Comparison of ENCODE assay signal across 15 mouse cellular contexts in genomic region chr5:141625401-141625800, GRCm38 (mm10).
DNase-seq lines count a peak whose midpoint lies in the region; ATAC-seq lines count a peak whose summit lies in the region.
"Had no signal": no experiment of that assay in that cellular context is flagged by ENCODE, and none has a peak within 500 bp of the region (broad histone marks: within the 10 kb centered on the region; RNA-seq: fewer than 3 reads in every experiment).

No protein-coding gene starts in this region.

- 0 out of 2 replicates have a peak, but pooled peaks have one; percentile 26 for ATAC-seq in cerebellum, adult (ENCODE audit: insufficient number of reproducible peaks, low FRiP score, low TSS enrichment)
- ATAC-seq: intestine, embryonic 16.5 days; midbrain, embryonic 15.5 days had no signal

- DNase-seq in cerebellum, postnatal 4 days (ENCODE audit: low spot score in 2 of 2), result no peak
- DNase-seq in brain, adult 2 months (ENCODE audit: low read depth, low spot score), result peak; percentile 35
- peak; percentile 1 for DNase-seq in cerebellum, adult 8-10 months
- peak; percentile 47 to 59 for DNase-seq in cerebellum, postnatal 25 days
- DNase-seq in embryo, embryonic 10 days (ENCODE audit: low spot score), result no peak
- DNase-seq in kidney, adult 11 months, result no peak
- DNase-seq: adrenal gland, adult 8-10 months; kidney, adult 9 months; kidney, postnatal 10 days; retina, postnatal 1 day; right cerebral cortex, postnatal 14 days; thymus, postnatal 14 days had no signal

Comparison
In these comparisons a context has a peak if more than half of its experiments do, and no peak if none do; other contexts are left out.
1. DNase-seq: peak in brain, adult 2 months (single experiment), cerebellum, adult 8-10 months (single experiment) and cerebellum, postnatal 25 days (2 of 2); none in cerebellum, postnatal 4 days (0 of 2), embryo, embryonic 10 days (single experiment) and kidney, adult 11 months (single experiment).